Mouse (Mus musculus) hindbrain, embryonic 14.5 days (tissue): ENCODE measurements around the gene Csmd2. TPM values are rescaled to one million over a fixed set of nuclear protein-coding genes. Genes with fewer than 3 reads are reported as not detected.
A peak's percentile ranks its signal among the peaks of the same experiment; 100 is the strongest.

ENCODE experiments used
- ATAC-seq: fragments of 200-750 bp; cut with Nextera tagmentation; 2 replicates; pipeline ENCODE4 v1.8.0; 2017; ENCODE audit warnings: moderate number of reproducible peaks, mild to moderate bottlenecking, moderate TSS enrichment, moderate library complexity; ENCODE audit not compliant: low FRiP score
- DNase-seq: peaks from one replicate; pipeline ENCODE4 v3.0.0-alpha.2; 2015; ENCODE audit warnings: low spot score
- H3K27ac ChIP-seq: fragments of 300-500 bp; sonication (generic); 2 replicates; pipeline ENCODE4 v1.5.1; 2014; ENCODE audit warnings: mild to moderate bottlenecking, moderate library complexity
- H3K27me3 ChIP-seq: fragments of 300-500 bp; sonication (generic); 2 replicates; pipeline ENCODE4 v1.6.1; 2014; ENCODE audit warnings: mild to moderate bottlenecking, low read length, mixed read lengths; ENCODE audit not compliant: control insufficient read depth, insufficient read depth
- H3K36me3 ChIP-seq: fragments of 300-500 bp; sonication (generic); replicated peaks from 2 replicates; pipeline ENCODE4 v1.6.1; 2014; ENCODE audit not compliant: control insufficient read depth, insufficient read depth
- H3K4me1 ChIP-seq: fragments of 300-500 bp; sonication (generic); replicated peaks from 2 replicates; pipeline ENCODE4 v1.6.1; 2014; ENCODE audit warnings: antibody characterized with exemption, low read length, mixed read lengths; ENCODE audit not compliant: control insufficient read depth, insufficient read depth
- H3K4me2 ChIP-seq: fragments of 300-500 bp; sonication (generic); replicated peaks from 2 replicates; pipeline ENCODE4 v1.6.1; 2014; ENCODE audit warnings: mild to moderate bottlenecking, moderate library complexity
- H3K4me3 ChIP-seq: fragments of 300-500 bp; sonication (generic); replicated peaks from 2 replicates; pipeline ENCODE4 v1.5.1; 2014; ENCODE audit warnings: mild to moderate bottlenecking, low read length
- H3K9ac ChIP-seq: fragments of 300-500 bp; sonication (generic); 2 replicates; pipeline ENCODE4 v1.6.1; 2014
- H3K9me3 ChIP-seq: fragments of 300-500 bp; sonication (generic); 2 replicates; pipeline ENCODE4 v1.6.1; 2016; ENCODE audit warnings: low read length; ENCODE audit not compliant: control insufficient read depth
- whole genome bisulfite sequencing: fragments of 180-500 bp; shearing (Covaris S2); extraction: QIAGEN DNeasy Blood & Tissue Kit; methylation state at CpG from one replicate; pipeline ENCODE4 v1.1.7; 2014; 5-methylcytosine and 5-hydroxymethylcytosine counted together
- polyA plus RNA-seq: library from polyadenylated mRNA; unstranded; fragments of >200 nt; fragmentation: Nextera tagmentation; extraction: Ambion mirVana; gene quantifications from 2 replicates; pipeline ENCODE4 v1.2.1, GENCODE M21; 2014

Csmd2 gene
- polyA plus RNA-seq, 1 experiment from 2014 or later = 8.3 TPM

- peak; percentile 32; the same call in 1 of the 2 replicates for ATAC-seq
- 44% methylated on average over 3 of the region's 3 CpGs for WGBS
These were observed 463.7 kb downstream of the Csmd2 start for GRCm38 (mm10) chr4:128451383-128451794.

GRCm38 (mm10) chr4:128466708-128467107 is 479.1 kb downstream of the Csmd2 start:
- ATAC-seq (no peak), DNase-seq (no peak)
- Histone ChIP-seq H3K9me3 (no peaks in the 10 kb centered on the region), H3K9ac (no peak overlapping the region), H3K4me2 (no peak overlapping the region), H3K27ac (no peak overlapping the region), H3K27me3 (no peaks in the 10 kb centered on the region), H3K36me3 (peaks cover 34% of the 10 kb centered on the region), H3K4me1 (no peaks in the 10 kb centered on the region), H3K4me3 (no peak overlapping the region)
- WGBS = 87% methylated on average over 5 of the region's 5 CpGs

More at GRCm38 (mm10) chr4:128451383-128451794, 463.7 kb downstream of the Csmd2 start:
- no peaks in the 10 kb centered on the region for H3K9me3 ChIP-seq
- no peaks in the 10 kb centered on the region for H3K36me3 ChIP-seq
- DNase-seq = no peak
- no peak overlapping the region for H3K9ac ChIP-seq
- H3K27ac ChIP-seq = peak overlapping the region; percentile 83
- no peak overlapping the region for H3K4me2 ChIP-seq
- H3K4me1 ChIP-seq = peaks cover 21% of the 10 kb centered on the region
- no peaks in the 10 kb centered on the region for H3K27me3 ChIP-seq
- H3K4me3 ChIP-seq = no peak overlapping the region

GRCm38 (mm10) chr4:128468040-128468439 is 480.4 kb downstream of the Csmd2 start:
- Histone ChIP-seq H3K9ac (no peak overlapping the region), H3K4me3 (no peak overlapping the region), H3K4me2 (no peak overlapping the region), H3K27me3 (no peaks in the 10 kb centered on the region), H3K27ac (no peak overlapping the region), H3K36me3 (peaks cover 25% of the 10 kb centered on the region), H3K4me1 (no peaks in the 10 kb centered on the region), H3K9me3 (no peaks in the 10 kb centered on the region)
- ATAC-seq (no peak), DNase-seq (no peak)
- WGBS = 98% methylated on average over 1 of the region's 1 CpGs

GRCm38 (mm10) chr4:128476249-128476648 is 488.6 kb downstream of the Csmd2 start:
- H3K4me2 ChIP-seq = no peak overlapping the region
- no peaks in the 10 kb centered on the region for H3K27me3 ChIP-seq
- no peak overlapping the region for H3K9ac ChIP-seq
- DNase-seq = no peak
- no peaks in the 10 kb centered on the region for H3K4me1 ChIP-seq
- H3K27ac ChIP-seq = no peak overlapping the region
- 70% methylated on average over 5 of the region's 5 CpGs for WGBS
- H3K36me3 ChIP-seq = peaks cover 22% of the 10 kb centered on the region
- H3K9me3 ChIP-seq = no peaks in the 10 kb centered on the region
- H3K4me3 ChIP-seq = no peak overlapping the region
- ATAC-seq = no peak

- no peak overlapping the region for H3K27ac ChIP-seq
- H3K4me1 ChIP-seq = peaks cover 7% of the 10 kb centered on the region; the same call in 1 of the 2 replicates
- DNase-seq (no peak), ATAC-seq (no peak)
- no peak overlapping the region for H3K4me3 ChIP-seq
- no peak overlapping the region for H3K4me2 ChIP-seq
- no peaks in the 10 kb centered on the region for H3K9me3 ChIP-seq
- no peaks in the 10 kb centered on the region for H3K27me3 ChIP-seq
- 76% methylated on average over 7 of the region's 7 CpGs for WGBS
- H3K9ac ChIP-seq = no peak overlapping the region
- peaks cover 27% of the 10 kb centered on the region for H3K36me3 ChIP-seq
These were observed 496.2 kb downstream of the Csmd2 start for GRCm38 (mm10) chr4:128483891-128484290.

GRCm38 (mm10) chr4:128484679-128485078 is 497.0 kb downstream of the Csmd2 start:
- 76% methylated on average over 2 of the region's 2 CpGs for WGBS
- DNase-seq (no peak), ATAC-seq (no peak)
- Histone ChIP-seq H3K9me3 (no peaks in the 10 kb centered on the region), H3K9ac (no peak overlapping the region), H3K27ac (no peak overlapping the region), H3K4me3 (no peak overlapping the region), H3K27me3 (no peaks in the 10 kb centered on the region), H3K4me1 (peaks cover 7% of the 10 kb centered on the region; the same call in 1 of the 2 replicates), H3K4me2 (no peak overlapping the region), H3K36me3 (peaks cover 28% of the 10 kb centered on the region)

GRCm38 (mm10) chr4:128489521-128490100 is 502.0 kb downstream of the Csmd2 start:
- no peak overlapping the region for H3K4me2 ChIP-seq
- H3K27me3 ChIP-seq = no peaks in the 10 kb centered on the region
- no peak overlapping the region for H3K4me3 ChIP-seq
- H3K4me1 ChIP-seq = no peaks in the 10 kb centered on the region
- H3K27ac ChIP-seq = no peak overlapping the region
- no peak for DNase-seq
- peaks cover 27% of the 10 kb centered on the region for H3K36me3 ChIP-seq
- 64% methylated on average over 11 of the region's 11 CpGs for WGBS
- H3K9me3 ChIP-seq = no peaks in the 10 kb centered on the region
- no peak for ATAC-seq
- H3K9ac ChIP-seq = no peak overlapping the region

- WGBS = 41% methylated on average over 8 of the region's 8 CpGs
- H3K27ac ChIP-seq = peak overlapping the region; percentile 68; the same call in 1 of the 2 replicates
These were observed 504.4 kb downstream of the Csmd2 start for GRCm38 (mm10) chr4:128492055-128492454.

GRCm38 (mm10) chr4:128499980-128500379 is 512.3 kb downstream of the Csmd2 start:
- H3K4me3 ChIP-seq = no peak overlapping the region
- H3K4me1 ChIP-seq = no peaks in the 10 kb centered on the region
- H3K36me3 ChIP-seq = peaks cover 26% of the 10 kb centered on the region
- WGBS = 79% methylated on average over 2 of the region's 2 CpGs
- ATAC-seq (no peak), DNase-seq (no peak)
- no peak overlapping the region for H3K4me2 ChIP-seq
- H3K27ac ChIP-seq = no peak overlapping the region
- H3K27me3 ChIP-seq = no peaks in the 10 kb centered on the region
- H3K9ac ChIP-seq = no peak overlapping the region
- H3K9me3 ChIP-seq = no peaks in the 10 kb centered on the region

More at GRCm38 (mm10) chr4:128492055-128492454, 504.4 kb downstream of the Csmd2 start:
- H3K4me3 ChIP-seq = no peak overlapping the region
- DNase-seq = no peak
- no peaks in the 10 kb centered on the region for H3K4me1 ChIP-seq
- H3K36me3 ChIP-seq = peaks cover 47% of the 10 kb centered on the region
- ATAC-seq = peak; percentile 46
- H3K27me3 ChIP-seq = no peaks in the 10 kb centered on the region
- no peak overlapping the region for H3K4me2 ChIP-seq
- H3K9me3 ChIP-seq = no peaks in the 10 kb centered on the region
- no peak overlapping the region for H3K9ac ChIP-seq

- Histone ChIP-seq H3K27ac (no peak overlapping the region), H3K27me3 (no peaks in the 10 kb centered on the region), H3K4me2 (no peak overlapping the region), H3K9me3 (no peaks in the 10 kb centered on the region), H3K4me3 (no peak overlapping the region), H3K36me3 (peaks cover 18% of the 10 kb centered on the region), H3K4me1 (no peaks in the 10 kb centered on the region), H3K9ac (no peak overlapping the region)
- ATAC-seq (no peak), DNase-seq (no peak)
- 73% methylated on average over 10 of the region's 10 CpGs for WGBS
These were observed 519.2 kb downstream of the Csmd2 start for GRCm38 (mm10) chr4:128506878-128507277.
